8 mouse cellular contexts compared by ENCODE assay signal in genomic region chr11:102230006-102230741, GRCm38 (mm10). TPM values are rescaled to one million over a fixed set of nuclear protein-coding genes. Genes with fewer than 3 reads are reported as not detected.
DNase-seq lines count a peak whose midpoint lies in the region; ATAC-seq and TF ChIP-seq lines count a peak whose summit lies in the region.

Hdac5 (minus strand) TSS chr11:102230166.

- ATAC-seq in embryonic facial prominence, embryonic 14.5 days (ENCODE audit: low read depth): peak; percentile 91
- ATAC-seq in limb, embryonic 13.5 days (ENCODE audit: low FRiP score, low read depth): peak; percentile 91
- peak; percentile 91 for ATAC-seq in midbrain, embryonic 16.5 days

- H3K27ac ChIP-seq in embryonic facial prominence, embryonic 14.5 days (replicated peaks; ENCODE audit: low read depth, low read length): peak within 1 kb of the TSS; percentile 88
- H3K27ac ChIP-seq in heart, adult 2 months: peak within 1 kb of the TSS; percentile 96
- H3K27ac ChIP-seq in limb, embryonic 13.5 days: peak within 1 kb of the TSS; percentile 73
- peak within 1 kb of the TSS; percentile 94 for H3K27ac ChIP-seq in midbrain, embryonic 16.5 days (ENCODE audit: low read length)

- peak; percentile 11; the same call in 1 of the 2 replicates for TF ChIP-seq CTCF in heart, adult 2 months (IDR thresholded peaks at IDR 0.05)

- H3K4me3 ChIP-seq in embryonic facial prominence, embryonic 14.5 days (ENCODE audit: low read depth, low read length): peak within 1 kb of the TSS; percentile 92
- H3K4me3 ChIP-seq in heart, adult 2 months: peak within 1 kb of the TSS; percentile 89
- H3K4me3 ChIP-seq in limb, embryonic 13.5 days: peak within 1 kb of the TSS; percentile 77
- H3K4me3 ChIP-seq in midbrain, embryonic 16.5 days (ENCODE audit: low read depth, low read length): peak within 1 kb of the TSS; percentile 87

- H3K79me2 ChIP-seq in heart, adult 2 months (replicated peaks; ENCODE audit: control insufficient read depth, insufficient read depth, low read length): peaks cover 2% of the 10 kb centered on the region; the same call in 1 of the 2 replicates

- peaks cover 32% of the 10 kb centered on the region for H3K4me1 ChIP-seq in embryonic facial prominence, embryonic 14.5 days (ENCODE audit: control insufficient read depth, insufficient read depth, low read length)
- H3K4me1 ChIP-seq in heart, adult 2 months (ENCODE audit: control insufficient read depth, insufficient read depth, low read length): peaks cover 20% of the 10 kb centered on the region
- peaks cover 40% of the 10 kb centered on the region for H3K4me1 ChIP-seq in limb, embryonic 13.5 days
- H3K4me1 ChIP-seq in midbrain, embryonic 16.5 days (ENCODE audit: control insufficient read depth, insufficient read depth, low read length): peaks cover 36% of the 10 kb centered on the region

- TF ChIP-seq EP300 in heart, adult 2 months (IDR thresholded peaks at IDR 0.05; ENCODE audit: insufficient read depth, low read depth, low read length): no peak; the same call in 1 of the 2 replicates

- no peaks in the 10 kb centered on the region for H3K9me3 ChIP-seq in embryonic facial prominence, embryonic 14.5 days (ENCODE audit: control insufficient read depth, low read length)
- no peaks in the 10 kb centered on the region for H3K9me3 ChIP-seq in limb, embryonic 13.5 days
- H3K9me3 ChIP-seq in midbrain, embryonic 16.5 days (replicated peaks; ENCODE audit: control insufficient read depth, low read length, poor library complexity, severe bottlenecking): no peaks in the 10 kb centered on the region

- under 1% methylated on average over 27 of the region's 49 CpGs for WGBS in embryonic facial prominence, embryonic 14.5 days
- under 1% methylated on average over 43 of the region's 49 CpGs for WGBS in heart, adult 2 months
- under 1% methylated on average over 48 of the region's 49 CpGs for WGBS in limb, embryonic 13.5 days
- WGBS in midbrain, embryonic 16.5 days: under 1% methylated on average over 41 of the region's 49 CpGs

- peak; percentile 99 for DNase-seq in 3T3-L1 (ENCODE audit: low read depth, low spot score)
- peak; percentile 89 to 97 for DNase-seq in adrenal gland, postnatal 4 days (ENCODE audit: low spot score in 2 of 2)
- DNase-seq in embryonic facial prominence, embryonic 14.5 days (ENCODE audit: low spot score): peak; percentile 99
- DNase-seq in heart, adult 2 months: peak; percentile 97
- DNase-seq in kidney, adult 8-10 months: peak; percentile 98 to 99
- DNase-seq in spleen, postnatal 10 days (ENCODE audit: low spot score in 2 of 2): peak; percentile 84 to 97

- peak within 1 kb of the TSS; percentile 90 for H3K9ac ChIP-seq in embryonic facial prominence, embryonic 14.5 days (ENCODE audit: low read depth, low read length)
- H3K9ac ChIP-seq in heart, adult 2 months (ENCODE audit: low read depth, low read length): peak within 1 kb of the TSS; percentile 91
- H3K9ac ChIP-seq in limb, embryonic 13.5 days: peak within 1 kb of the TSS; percentile 91
- H3K9ac ChIP-seq in midbrain, embryonic 16.5 days (ENCODE audit: low read depth, low read length): peak within 1 kb of the TSS; percentile 92

- peak; percentile 86 for TF ChIP-seq POLR2A in heart, adult 2 months (IDR thresholded peaks at IDR 0.05; ENCODE audit: insufficient read depth, low read depth, low read length)

- intact Hi-C loops in heart, adult 2 months (cut with DNase I): no loop called here

- H3K36me3 ChIP-seq in embryonic facial prominence, embryonic 14.5 days (ENCODE audit: control insufficient read depth, insufficient read depth, low read length): no peaks in the 10 kb centered on the region
- no peaks in the 10 kb centered on the region for H3K36me3 ChIP-seq in heart, adult 2 months (ENCODE audit: control insufficient read depth, insufficient read depth, low read length)
- H3K36me3 ChIP-seq in limb, embryonic 13.5 days: no peaks in the 10 kb centered on the region
- H3K36me3 ChIP-seq in midbrain, embryonic 16.5 days (ENCODE audit: control insufficient read depth, insufficient read depth, low read length): no peaks in the 10 kb centered on the region

- H3K27me3 ChIP-seq in embryonic facial prominence, embryonic 14.5 days (replicated peaks; ENCODE audit: control insufficient read depth, insufficient read depth, low read length): no peaks in the 10 kb centered on the region
- H3K27me3 ChIP-seq in heart, adult 2 months (ENCODE audit: control insufficient read depth, insufficient read depth, low read length): no peaks in the 10 kb centered on the region
- peaks cover 10% of the 10 kb centered on the region; the same call in 1 of the 2 replicates for H3K27me3 ChIP-seq in limb, embryonic 13.5 days
- no peaks in the 10 kb centered on the region for H3K27me3 ChIP-seq in midbrain, embryonic 16.5 days (ENCODE audit: control insufficient read depth, insufficient read depth, low read depth, low read length)

- peak within 1 kb of the TSS; percentile 84 for H3K4me2 ChIP-seq in embryonic facial prominence, embryonic 14.5 days (ENCODE audit: low read depth, low read length)
- H3K4me2 ChIP-seq in limb, embryonic 13.5 days (replicated peaks): peak within 1 kb of the TSS; percentile 87
- peak within 1 kb of the TSS; percentile 77 for H3K4me2 ChIP-seq in midbrain, embryonic 16.5 days (ENCODE audit: low read length)

RNA-seq across cellular contexts. Expression of gene Hdac5, which starts in this region (rescaled TPM):
- total RNA-seq in adrenal gland, postnatal 4 days (2021): 100 to 1,000 TPM; 123 to 125 TPM
- 44.0 and 47.2 TPM in 2 replicates for polyA plus RNA-seq in embryonic facial prominence, embryonic 14.5 days (2014; fragmentation: Nextera tagmentation; extraction: Ambion mirVana)
- 100 to 1,000 TPM; 113 to 137 TPM for total RNA-seq in heart, adult 2 months (2021)
- polyA plus RNA-seq in heart, adult 2 months (2012; rRNA removed): 92.6 and 98.5 TPM in 2 replicates
- polyA plus RNA-seq in limb, embryonic 13.5 days (2015; fragmentation: Nextera tagmentation; extraction: Ambion mirVana): 61.9 and 68.6 TPM in 2 replicates
- 74.4 and 76.3 TPM in 2 replicates for polyA plus RNA-seq in midbrain, embryonic 16.5 days (2015; fragmentation: Nextera tagmentation; extraction: Ambion mirVana)

Comparison
In these comparisons a context has a peak if more than half of its experiments do, and no peak if none do; other contexts are left out.
1. Peak in every context shown above with its lines: DNase-seq, ATAC-seq, H3K4me3 ChIP-seq and H3K27ac ChIP-seq.